Mouse (Mus musculus) megakaryocyte, adult 5-6 weeks (primary cell): ENCODE measurements around the gene Cfap70. TPM values are rescaled to one million over a fixed set of nuclear protein-coding genes. Genes with fewer than 3 reads are reported as not detected.
A peak's percentile ranks its signal among the peaks of the same experiment; 100 is the strongest.

Source experiments
- ATAC-seq: 2 replicates; pipeline ENCODE4 v1.8.0; 2016; ENCODE audit warnings: mild to moderate bottlenecking, inconsistent platforms; ENCODE audit not compliant: poor library complexity, severe bottlenecking
- total RNA-seq, 2 experiments: library from RNA; stranded (forward) in 1 of 2; stranded (reverse) in 1 of 2; fragments of 153-499, 151-499 nt in 1 of 2; fragments of 221-1000, 200-1000 nt in 1 of 2; gene quantifications; 2 replicates each; pipeline versions ENCODE4 v1.2.3 to v1.2.4; 2015 to 2017

The Cfap70 gene
- total RNA-seq, 2 experiments from 2014 or later = not detected

DNA sequence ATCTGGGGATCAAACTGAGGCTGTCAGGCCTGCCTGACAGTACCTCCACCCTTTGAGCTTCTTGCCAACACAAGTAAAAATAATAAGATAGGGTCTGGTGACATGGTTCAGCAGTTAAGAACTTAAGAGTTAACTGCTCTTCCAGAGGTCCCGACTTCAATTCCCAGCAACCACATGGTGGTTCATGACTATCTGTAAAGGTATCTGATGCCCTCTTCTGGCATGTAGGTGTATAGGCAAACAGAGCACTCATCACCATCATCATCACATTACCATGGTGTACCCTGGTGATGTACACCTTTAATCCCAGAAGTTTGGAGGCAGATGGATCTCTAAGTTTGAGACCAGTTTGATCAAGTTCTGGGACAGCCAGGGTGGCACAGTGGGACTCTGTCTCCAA is 23.4 kb downstream of the Cfap70 start:
- no peak for ATAC-seq

- no peak for ATAC-seq
Measured at GRCm38 (mm10) chr14:20423046-20423445, 29.0 kb downstream of the Cfap70 start.

- no peak for ATAC-seq
Measured at GRCm38 (mm10) chr14:20422257-20422656, 29.8 kb downstream of the Cfap70 start.

DNA sequence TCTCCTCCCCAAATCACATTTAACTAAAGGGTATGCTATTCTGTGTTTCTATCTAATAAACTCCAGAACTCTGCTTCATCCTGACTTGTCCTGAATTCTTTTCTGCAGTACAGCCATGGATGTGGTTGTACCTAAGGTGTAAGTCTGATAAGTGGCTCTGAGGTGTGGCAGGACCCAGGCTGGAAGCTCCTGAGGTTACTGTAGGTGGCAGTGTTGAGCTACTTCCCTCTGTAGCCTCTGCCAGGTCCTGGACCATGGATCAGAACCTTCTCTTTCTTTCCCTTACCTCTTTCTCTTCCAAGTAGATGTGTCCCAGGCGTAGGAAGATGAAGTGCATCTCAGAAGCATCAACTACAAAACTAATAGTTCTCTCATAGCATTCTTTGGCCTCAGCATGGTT is 52.0 kb downstream of the Cfap70 start:
- ATAC-seq = peak; percentile 87

DNA sequence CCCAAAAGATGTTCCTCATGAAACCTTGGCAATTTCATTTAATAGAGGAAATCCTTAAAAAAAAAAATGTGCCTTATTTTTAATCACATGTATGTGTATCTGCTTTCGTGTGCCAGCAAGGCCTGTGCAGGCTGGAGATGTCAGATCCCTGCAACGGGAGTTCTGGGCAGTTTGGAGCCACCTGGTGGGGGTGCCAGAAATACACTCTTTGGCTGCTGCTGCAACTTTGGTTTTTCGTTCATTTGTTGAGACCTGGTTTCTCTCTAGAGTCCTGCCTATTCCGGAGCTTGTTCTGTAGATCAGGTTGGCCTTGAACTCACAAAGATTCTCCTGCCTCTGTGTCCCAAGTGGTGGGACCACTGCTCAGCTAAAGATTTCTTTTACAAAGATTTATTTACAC is 53.2 kb downstream of the Cfap70 start:
- no peak for ATAC-seq

DNA sequence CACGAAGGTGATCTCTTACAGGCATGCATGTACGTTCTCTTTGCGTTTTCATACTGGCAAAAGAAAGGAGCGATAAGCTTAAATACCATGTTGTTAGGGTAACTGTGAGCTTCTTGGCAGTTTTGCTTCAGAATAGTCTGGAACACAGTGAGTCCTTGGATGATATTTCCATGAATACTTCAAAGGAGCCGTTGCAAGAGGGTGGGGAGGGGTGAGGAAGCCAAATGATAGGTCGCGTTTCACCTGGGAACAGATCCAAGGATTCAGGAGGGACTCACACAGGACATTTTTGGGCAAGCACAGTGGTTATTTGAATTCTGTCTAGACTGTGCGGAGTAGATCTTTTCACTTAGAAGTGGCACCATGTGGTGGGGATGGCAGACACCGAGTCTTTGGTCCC is 54.8 kb downstream of the Cfap70 start:
- no peak for ATAC-seq

DNA sequence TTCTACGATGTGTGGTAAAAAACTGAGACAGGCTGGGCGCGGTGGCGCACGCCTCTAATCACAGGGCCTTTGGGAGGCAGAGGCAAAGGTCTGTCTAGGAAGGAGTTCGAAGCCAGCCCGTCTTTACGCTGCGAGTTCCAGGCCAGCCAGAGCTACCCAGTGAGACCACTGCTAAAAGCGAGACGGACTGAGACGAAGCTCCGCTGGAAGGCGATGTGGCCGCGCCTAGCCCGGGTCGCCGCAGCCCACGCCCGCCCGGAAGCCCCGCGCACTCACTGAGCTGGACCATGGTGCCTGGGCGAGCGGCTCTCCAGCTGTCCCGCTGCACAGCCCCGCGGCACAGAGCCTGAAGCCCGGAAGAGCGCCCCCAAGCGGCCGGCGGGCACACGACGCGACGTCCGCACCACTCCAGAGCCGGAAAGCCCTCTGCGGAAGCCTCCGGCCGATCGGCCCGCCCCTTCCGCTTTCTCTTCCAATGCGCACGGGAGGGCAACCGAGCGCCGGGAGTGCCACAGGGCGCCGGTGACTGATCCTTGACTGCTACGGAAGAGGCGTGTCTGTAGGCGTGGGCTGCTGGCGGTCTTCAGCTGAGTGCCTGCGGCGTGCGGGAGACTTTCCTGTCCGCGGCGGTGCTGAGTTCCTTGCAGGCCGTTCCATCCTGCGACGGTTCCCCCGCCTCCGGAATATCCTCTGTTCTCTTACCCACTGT is 58.7 kb downstream of the Cfap70 start, which contains the start of gene Mrps16:
Gene Mrps16, minus strand, starts transcription at position 430 of the 709 bp plus-strand sequence.
- ATAC-seq = peak; percentile 94

GRCm38 (mm10) chr14:20392326-20392725 is 59.7 kb downstream of the Cfap70 start:
- ATAC-seq = no peak

DNA sequence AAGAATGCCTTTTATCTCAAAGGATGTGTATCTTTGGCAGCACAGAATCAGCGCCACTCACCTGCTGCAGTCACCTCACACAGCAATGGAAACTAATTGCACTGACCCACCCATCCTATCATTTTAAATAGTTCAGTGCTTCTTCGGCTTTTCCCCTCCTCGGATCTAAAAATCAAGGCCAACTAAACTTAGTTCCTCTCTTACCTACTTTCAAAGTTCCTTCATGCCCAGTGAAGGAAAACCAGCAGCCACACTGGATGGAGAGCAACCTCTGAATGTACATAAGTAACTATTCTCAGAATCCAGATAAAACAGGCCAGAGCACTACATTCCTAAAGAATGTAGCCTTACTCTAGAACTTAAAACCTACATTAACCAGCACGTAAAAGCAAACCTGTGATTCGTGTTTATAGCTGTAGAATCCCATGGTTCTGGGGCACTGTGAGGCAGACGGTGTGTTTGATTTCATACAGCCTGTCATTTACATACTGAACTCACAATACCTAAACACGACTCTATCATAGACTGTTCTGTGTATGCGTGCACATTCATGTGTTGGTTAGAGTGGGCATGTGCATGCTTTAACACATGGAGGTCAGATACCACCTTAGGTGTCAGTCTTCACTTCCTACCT is 62.5 kb downstream of the Cfap70 start:
- ATAC-seq = no peak

- ATAC-seq = peak; percentile 86
Measured at GRCm38 (mm10) chr14:20388441-20389129, 63.4 kb downstream of the Cfap70 start, which contains the start of gene Dnajc9. Gene Dnajc9 (minus strand): TSS chr14:20388910.

DNA sequence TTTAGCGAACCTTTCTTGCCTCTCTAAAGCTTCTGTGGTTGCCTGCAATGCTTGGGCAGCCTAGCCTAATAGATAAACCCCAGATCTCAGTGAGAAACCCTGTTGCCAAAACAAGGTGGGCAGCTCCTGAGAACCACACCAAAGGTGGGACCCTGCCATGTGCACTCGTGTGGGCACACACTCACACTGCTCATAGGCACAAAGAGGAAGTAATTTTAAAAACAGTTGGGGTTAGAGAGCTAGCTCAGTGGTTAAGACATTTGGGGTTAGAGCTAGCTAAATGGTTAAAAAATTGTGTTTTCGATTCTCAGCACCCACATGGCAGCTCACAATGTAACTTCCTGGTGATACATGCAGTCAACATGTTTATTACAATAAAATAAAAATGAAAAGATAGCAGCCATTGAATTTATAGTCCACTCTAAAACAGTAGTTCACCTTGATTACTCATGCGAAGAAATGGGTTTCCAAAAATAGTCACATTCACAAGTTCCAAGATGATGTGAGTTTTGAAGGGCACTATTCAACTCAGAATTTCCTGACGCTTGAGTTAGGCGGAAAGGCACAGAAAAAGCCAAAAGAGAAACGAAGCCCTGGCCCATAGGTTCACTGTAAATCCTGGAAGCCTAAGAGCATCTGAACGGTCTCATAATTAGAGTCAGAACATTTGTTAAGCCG is 72.1 kb downstream of the Cfap70 start:
- peak; percentile 50 for ATAC-seq

GRCm38 (mm10) chr14:20379087-20379640 is 72.9 kb downstream of the Cfap70 start:
- no peak for ATAC-seq

DNA sequence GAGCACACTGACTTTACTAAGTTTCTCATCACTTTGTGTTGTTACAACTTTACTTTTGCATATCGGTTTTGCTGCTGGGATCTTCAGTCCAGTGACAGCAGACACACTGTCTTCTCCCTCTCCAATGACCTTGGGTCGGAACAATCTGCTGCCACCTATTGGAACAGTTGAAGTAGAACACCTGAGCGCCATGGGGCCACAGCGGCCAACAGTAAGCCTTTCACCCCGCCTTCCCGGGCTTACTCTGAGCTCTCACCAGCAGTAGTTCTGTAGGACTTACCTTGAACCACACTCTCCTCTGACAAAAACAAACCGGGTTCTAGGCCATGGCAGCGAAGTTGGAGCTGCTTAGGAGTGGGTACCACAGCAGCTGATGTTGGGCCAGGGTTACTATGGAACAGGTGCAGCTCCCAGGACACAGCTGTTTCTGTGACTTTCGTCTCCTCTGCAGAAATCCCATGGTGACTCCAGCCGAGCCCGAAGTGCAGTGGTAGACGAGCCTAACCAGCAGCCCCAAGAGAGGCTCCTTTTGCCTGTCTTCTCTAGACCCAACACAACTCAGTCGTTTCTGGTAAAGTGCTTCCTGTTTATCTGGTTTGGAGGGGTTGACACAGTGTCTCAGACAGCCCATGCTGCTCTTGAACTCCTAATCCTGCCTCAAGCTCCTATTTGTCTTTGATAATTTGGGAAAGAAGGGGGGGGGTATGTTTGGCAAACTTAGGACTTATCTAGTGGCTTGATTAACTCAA is 73.5 kb downstream of the Cfap70 start:
- peak; percentile 99 for ATAC-seq

GRCm38 (mm10) chr14:20377112-20377521 is 74.9 kb downstream of the Cfap70 start:
- no peak for ATAC-seq

GRCm38 (mm10) chr14:20371854-20372253 is 80.2 kb downstream of the Cfap70 start:
- ATAC-seq = no peak

GRCm38 (mm10) chr14:20370798-20371197 is 81.2 kb downstream of the Cfap70 start:
- ATAC-seq = peak; percentile 71

DNA sequence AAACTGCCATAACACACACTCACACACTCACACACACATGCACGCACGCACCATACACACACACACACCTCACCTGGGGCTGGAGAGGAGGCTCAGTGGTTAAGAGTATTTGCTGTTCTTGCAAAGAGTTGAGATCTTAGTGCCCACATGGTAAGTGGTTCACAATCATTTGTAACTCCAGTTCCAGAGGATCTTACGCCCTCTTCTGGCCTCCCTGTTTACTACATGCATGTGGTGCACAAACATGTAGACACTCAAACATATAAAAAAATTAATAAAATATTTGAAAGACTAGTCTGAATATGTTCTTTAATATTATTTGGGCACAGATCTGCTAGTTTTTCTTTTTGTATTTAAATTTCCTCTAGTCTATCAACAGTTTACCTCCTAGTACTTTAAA is 83.8 kb downstream of the Cfap70 start:
- no peak for ATAC-seq

GRCm38 (mm10) chr14:20363230-20363629 is 88.8 kb downstream of the Cfap70 start:
- ATAC-seq = peak; percentile 96

DNA sequence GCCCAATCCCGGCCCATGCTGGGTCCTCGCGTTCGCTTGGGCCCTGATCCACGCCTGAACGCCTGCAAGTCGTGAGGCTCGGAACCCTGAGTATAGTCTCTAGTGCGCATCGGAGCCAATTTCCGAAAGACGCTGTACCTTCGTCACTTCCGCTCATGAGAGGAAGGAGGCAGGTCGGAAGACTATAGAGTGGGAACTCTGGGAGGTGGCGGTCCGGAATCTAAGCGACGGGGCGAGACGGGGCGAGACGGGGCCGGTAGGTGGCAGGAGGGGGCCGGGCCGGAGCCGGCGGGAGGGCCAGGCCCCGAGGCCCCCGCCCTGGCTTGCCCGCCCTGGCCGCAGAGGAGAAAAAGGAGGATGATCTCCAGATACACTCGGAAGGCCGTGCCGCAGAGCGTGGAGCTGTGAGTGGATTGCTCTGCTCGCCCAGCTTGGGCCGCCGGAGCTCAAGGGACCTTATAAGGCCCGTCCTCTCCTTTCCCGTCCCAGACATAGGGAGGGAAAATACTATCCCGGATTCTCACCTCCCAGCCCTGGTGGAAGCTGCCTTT is 104.0 kb downstream of the Cfap70 start, which contains the start of the genes Ecd and Fam149b:
Gene Ecd, minus strand, starts transcription at position 131 of the 551 bp plus-strand sequence.
Gene Fam149b, plus strand, starts transcription at position 172 of the 551 bp plus-strand sequence.
- ATAC-seq = peak; percentile 99
